ENCODE assay signal across 11 mouse cellular contexts in the genomic region with DNA sequence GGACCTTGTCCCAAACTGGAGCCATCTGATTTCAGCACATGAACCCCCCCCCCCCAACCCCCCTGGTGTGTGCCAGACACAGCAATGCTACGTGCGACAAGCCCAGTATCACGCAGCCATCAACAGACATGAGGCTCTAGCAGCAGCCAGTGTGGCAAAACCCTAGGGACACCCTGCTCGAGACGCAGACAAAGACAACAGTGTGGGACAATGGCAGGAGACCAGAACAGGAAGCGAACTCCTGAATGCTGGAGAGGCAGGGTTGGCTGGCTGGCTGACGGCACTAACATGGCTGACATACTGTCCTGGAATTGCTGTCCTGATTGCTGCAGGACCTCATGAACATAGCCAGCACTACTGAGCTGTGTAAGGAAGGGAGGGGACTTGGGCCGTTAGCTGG. TPM values are rescaled to one million over a fixed set of nuclear protein-coding genes. Genes with fewer than 3 reads are reported as not detected.
A peak's percentile ranks its signal among the peaks of the same experiment; 100 is the strongest.
DNase-seq lines count a peak whose midpoint lies in the region; ATAC-seq and TF ChIP-seq lines count a peak whose summit lies in the region.
"Had no signal": no experiment of that assay in that cellular context is flagged by ENCODE, and none has a peak within 500 bp of the region (broad histone marks: within the 10 kb centered on the region; RNA-seq: fewer than 3 reads in every experiment).

No protein-coding gene starts in this region.

- no peaks in the 10 kb centered on the region for H3K9me3 ChIP-seq in kidney, postnatal 0 days (replicated peaks; ENCODE audit: low read length)
- H3K9me3 ChIP-seq in limb, embryonic 10.5 days (replicated peaks): no peaks in the 10 kb centered on the region

- H3K36me3 ChIP-seq in kidney, postnatal 0 days (ENCODE audit: insufficient read depth, low read length): peaks cover 42% of the 10 kb centered on the region
- peaks cover 64% of the 10 kb centered on the region for H3K36me3 ChIP-seq in limb, embryonic 10.5 days

- no peak overlapping the region for H3K4me3 ChIP-seq in cerebellum, adult 2 months (replicated peaks; ENCODE audit: insufficient read depth, low read depth, low read length)
- no peak overlapping the region for H3K4me3 ChIP-seq in kidney, postnatal 0 days (replicated peaks; ENCODE audit: low read depth, low read length)
- no peak overlapping the region for H3K4me3 ChIP-seq in limb, embryonic 10.5 days

- no peaks in the 10 kb centered on the region for H3K27me3 ChIP-seq in cerebellum, adult 2 months (ENCODE audit: control insufficient read depth, insufficient read depth, low read length)
- no peaks in the 10 kb centered on the region for H3K27me3 ChIP-seq in kidney, postnatal 0 days (ENCODE audit: insufficient read depth, low read length)
- H3K27me3 ChIP-seq in limb, embryonic 10.5 days (ENCODE audit: low read depth, poor library complexity, severe bottlenecking): no peaks in the 10 kb centered on the region
- H3K27me3 ChIP-seq: Patski had no signal

- 0 out of 2 replicates have a peak overlapping the region, but pooled peaks have one; percentile 49 for H3K27ac ChIP-seq in cerebellum, adult 2 months (ENCODE audit: insufficient read depth, low read length)
- H3K27ac ChIP-seq in kidney, postnatal 0 days: peak overlapping the region; percentile 31; the same call in 1 of the 2 replicates
- 0 out of 2 replicates have a peak overlapping the region, but pooled peaks have one; percentile 2 for H3K27ac ChIP-seq in limb, embryonic 10.5 days

- no peak for TF ChIP-seq CTCF in cerebellum, adult 2 months (IDR thresholded peaks at IDR 0.05; ENCODE audit: borderline replicate concordance, insufficient read depth, low read depth, low read length)
- no peak for TF ChIP-seq CTCF in kidney, postnatal 0 days (IDR thresholded peaks at IDR 0.05; ENCODE audit: low read depth)

- no peak for DNase-seq in cerebellum, adult 2 months
- no peak for DNase-seq in cerebellum, adult 8-10 months
- no peak for DNase-seq in kidney, postnatal 0 days (ENCODE audit: low spot score)
- no peak for DNase-seq in kidney, postnatal 25 days
- DNase-seq in MN1 (ENCODE audit: low spot score): peak; percentile 66
- no peak for DNase-seq in limb, embryonic 10.5 days (ENCODE audit: low spot score)
- DNase-seq in adrenal gland, adult 2 months: no peak
- DNase-seq in embryo, embryonic 9.5 days (ENCODE audit: extremely low spot score): no peak
- DNase-seq: adrenal gland, postnatal 36 days; cerebellum, adult 9-11 months had no signal

- ATAC-seq in kidney, postnatal 0 days (replicated peaks; ENCODE audit: low FRiP score, low read depth): no peak
- ATAC-seq: Patski had no signal

- no peak for TF ChIP-seq POLR2A in cerebellum, adult 2 months (IDR thresholded peaks at IDR 0.05; ENCODE audit: borderline replicate concordance, insufficient read depth, low read length)

- 43% methylated on average over 8 of the region's 8 CpGs for WGBS in cerebellum, adult 2 months
- 77% methylated on average over 8 of the region's 8 CpGs for WGBS in kidney, postnatal 0 days
- 91% methylated on average over 8 of the region's 8 CpGs for WGBS in limb, embryonic 10.5 days

- H3K4me2 ChIP-seq in kidney, postnatal 0 days (ENCODE audit: low read length): no peak overlapping the region

- H3K9ac ChIP-seq in kidney, postnatal 0 days (ENCODE audit: low read depth, low read length): no peak overlapping the region

- H3K4me1 ChIP-seq in cerebellum, adult 2 months (ENCODE audit: control insufficient read depth, insufficient read depth, low read length): peaks cover 29% of the 10 kb centered on the region
- peaks cover 13% of the 10 kb centered on the region for H3K4me1 ChIP-seq in kidney, postnatal 0 days (replicated peaks; ENCODE audit: insufficient read depth, low read length)
- H3K4me1 ChIP-seq in limb, embryonic 10.5 days: peaks cover 27% of the 10 kb centered on the region

RNA-seq across cellular contexts. Expression of a gene that starts 4.4 kb away (rescaled TPM):
- polyA plus RNA-seq in cerebellum, adult 2 months (2012; rRNA removed): 224 and 231 TPM in 2 replicates
- polyA plus RNA-seq in kidney, postnatal 0 days (2015; fragmentation: Nextera tagmentation; extraction: Ambion mirVana): 208 and 210 TPM in 2 replicates
- polyA plus RNA-seq in limb, embryonic 10.5 days (2016; fragmentation: Nextera tagmentation; extraction: Ambion mirVana): 319 and 357 TPM in 2 replicates
- total RNA-seq in adrenal gland, adult 2 months (2021): 100 to 1,000 TPM in 1 of 2 experiments, 10 to 100 TPM in 1; 97.3 to 106 TPM
- 111 and 122 TPM in 2 replicates for polyA plus RNA-seq in adrenal gland, adult 2 months (2012; rRNA removed)

RNA-seq across cellular contexts. Expression of a gene that starts 11.8 kb away (rescaled TPM):
- polyA plus RNA-seq in cerebellum, adult 2 months (2012; rRNA removed): 888 and 964 TPM in 2 replicates
- polyA plus RNA-seq in kidney, postnatal 0 days (2015; fragmentation: Nextera tagmentation; extraction: Ambion mirVana): 901 and 946 TPM in 2 replicates
- 589 and 631 TPM in 2 replicates for polyA plus RNA-seq in limb, embryonic 10.5 days (2016; fragmentation: Nextera tagmentation; extraction: Ambion mirVana)
- 1,000 to 10,000 TPM; 1,287 to 1,377 TPM for total RNA-seq in adrenal gland, adult 2 months (2021)
- 1,827 and 2,443 TPM in 2 replicates for polyA plus RNA-seq in adrenal gland, adult 2 months (2012; rRNA removed)

RNA-seq across cellular contexts. Expression of a gene that starts 18.7 kb away (rescaled TPM):
- 2.2 and 2.7 TPM in 2 replicates for polyA plus RNA-seq in cerebellum, adult 2 months (2012; rRNA removed)
- 4.0 and 4.6 TPM in 2 replicates for polyA plus RNA-seq in kidney, postnatal 0 days (2015; fragmentation: Nextera tagmentation; extraction: Ambion mirVana)
- polyA plus RNA-seq in limb, embryonic 10.5 days (2016; fragmentation: Nextera tagmentation; extraction: Ambion mirVana): 14.9 and 15.5 TPM in 2 replicates
- total RNA-seq in adrenal gland, adult 2 months (2021): 1 to 10 TPM; 3.9 to 6.7 TPM
- polyA plus RNA-seq in adrenal gland, adult 2 months (2012; rRNA removed): 11.0 and 14.6 TPM in 2 replicates

RNA-seq across cellular contexts. Expression of a gene that starts 38.9 kb away (rescaled TPM):
- polyA plus RNA-seq in cerebellum, adult 2 months (2012; rRNA removed): 31.1 and 32.4 TPM in 2 replicates
- 2.4 and 2.6 TPM in 2 replicates for polyA plus RNA-seq in kidney, postnatal 0 days (2015; fragmentation: Nextera tagmentation; extraction: Ambion mirVana)
- polyA plus RNA-seq in limb, embryonic 10.5 days (2016; fragmentation: Nextera tagmentation; extraction: Ambion mirVana): 2.0 and 2.3 TPM in 2 replicates
- 10 to 100 TPM; 18.4 to 22.9 TPM for total RNA-seq in adrenal gland, adult 2 months (2021)
- polyA plus RNA-seq in adrenal gland, adult 2 months (2012; rRNA removed): 28.6 TPM in 2 replicates

RNA-seq across cellular contexts. Expression of a gene that starts 46.8 kb away (rescaled TPM):
- 8.2 and 9.3 TPM in 2 replicates for polyA plus RNA-seq in cerebellum, adult 2 months (2012; rRNA removed)
- 221 and 261 TPM in 2 replicates for polyA plus RNA-seq in kidney, postnatal 0 days (2015; fragmentation: Nextera tagmentation; extraction: Ambion mirVana)
- 261 and 301 TPM in 2 replicates for polyA plus RNA-seq in limb, embryonic 10.5 days (2016; fragmentation: Nextera tagmentation; extraction: Ambion mirVana)
- 10 to 100 TPM; 29.5 to 50.1 TPM for total RNA-seq in adrenal gland, adult 2 months (2021)
- 53.0 and 58.8 TPM in 2 replicates for polyA plus RNA-seq in adrenal gland, adult 2 months (2012; rRNA removed)
